Mouse (Mus musculus) olfactory bulb, adult 2 months (tissue): ENCODE measurements around the gene Trrap.

Experiments used
- CTCF ChIP-seq: fragments of 200-500 bp; IDR thresholded peaks from 2 replicates; pipeline ENCODE4 v1.5.1; 2012; ENCODE audit warnings: low read depth, mild to moderate bottlenecking, low read length, moderate library complexity; ENCODE audit not compliant: insufficient read depth
- POLR2A ChIP-seq: fragments of 200-500 bp; IDR thresholded peaks from 2 replicates; pipeline ENCODE4 v1.6.1; 2012; ENCODE audit warnings: mild to moderate bottlenecking, low read depth, low read length, moderate library complexity; ENCODE audit not compliant: insufficient read depth

- TF ChIP-seq CTCF (no peak), POLR2A (no peak)
Observed at GRCm38 (mm10) chr5:144797116-144797515, 29.6 kb downstream of the Trrap start.
